Comparison of ENCODE assay signal across 7 mouse cellular contexts in the genomic region with DNA sequence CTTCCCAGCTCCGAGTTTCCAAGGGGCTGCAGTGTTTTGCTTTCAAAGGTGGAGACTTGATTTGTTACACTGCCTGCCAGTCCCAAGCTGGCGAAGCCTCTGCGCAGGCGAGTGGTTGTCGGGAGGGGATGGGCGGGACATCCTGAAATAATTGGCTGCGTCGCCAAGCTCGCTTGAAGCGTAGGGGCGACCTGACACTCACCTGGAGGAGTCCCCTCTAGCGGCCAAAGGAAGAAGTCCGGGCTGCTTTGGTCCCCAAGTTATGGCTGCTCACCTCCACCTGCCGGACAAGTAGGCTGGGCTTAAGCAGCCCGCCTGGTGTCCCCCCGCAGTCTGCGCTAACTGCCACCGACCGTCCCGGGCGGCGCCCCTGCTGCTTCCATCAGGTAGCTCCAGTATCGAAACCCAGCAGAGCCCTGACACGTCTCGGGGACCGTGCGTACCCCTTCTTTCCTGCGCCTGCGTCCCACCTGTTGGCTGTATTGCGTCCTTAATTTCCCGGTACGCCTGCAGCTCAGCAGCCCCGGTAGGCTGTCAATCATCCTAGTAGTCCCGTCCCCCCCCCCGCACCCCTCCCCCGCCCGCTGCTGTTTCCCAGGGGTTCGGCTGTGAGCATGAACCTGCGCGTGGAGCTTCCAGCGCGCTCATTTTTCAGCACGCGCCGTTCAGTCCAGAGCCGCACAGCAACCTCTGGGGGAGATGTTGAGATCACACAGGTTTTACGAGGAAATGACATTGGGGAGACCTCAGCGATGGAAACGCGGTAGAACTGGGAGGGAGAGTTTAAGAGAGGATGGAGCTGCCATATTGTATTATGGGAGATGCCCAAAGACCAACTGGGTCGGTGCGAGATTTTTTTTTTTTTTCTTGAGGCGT. TPM values are rescaled to one million over a fixed set of nuclear protein-coding genes. Genes with fewer than 3 reads are reported as not detected.
A peak's percentile ranks its signal among the peaks of the same experiment; 100 is the strongest.
DNase-seq lines count a peak whose midpoint lies in the region; ATAC-seq lines count a peak whose summit lies in the region.

A gene (plus strand): TSS at position 270 of the 876 bp plus-strand sequence.
A gene (minus strand): TSS at position 518 of the 876 bp plus-strand sequence.

- WGBS in embryonic facial prominence, embryonic 11.5 days, result under 1% methylated on average over 53 of the region's 53 CpGs
- WGBS in limb, embryonic 10.5 days, result under 1% methylated on average over 53 of the region's 53 CpGs
- WGBS in midbrain, embryonic 13.5 days, result under 1% methylated on average over 53 of the region's 53 CpGs

- no peaks in the 10 kb centered on the region for H3K4me1 ChIP-seq in embryonic facial prominence, embryonic 11.5 days (ENCODE audit: control insufficient read depth, insufficient read depth, low read length)
- H3K4me1 ChIP-seq in limb, embryonic 10.5 days, result peaks cover 27% of the 10 kb centered on the region
- H3K4me1 ChIP-seq in midbrain, embryonic 13.5 days (replicated peaks), result peaks cover 20% of the 10 kb centered on the region

- H3K9me3 ChIP-seq in embryonic facial prominence, embryonic 11.5 days (replicated peaks; ENCODE audit: control insufficient read depth, low read length), result no peaks in the 10 kb centered on the region
- no peaks in the 10 kb centered on the region for H3K9me3 ChIP-seq in limb, embryonic 10.5 days (replicated peaks)
- no peaks in the 10 kb centered on the region for H3K9me3 ChIP-seq in midbrain, embryonic 13.5 days

- H3K4me3 ChIP-seq in embryonic facial prominence, embryonic 11.5 days (ENCODE audit: low read depth, low read length), result peak within 1 kb of the TSS; percentile 60
- peak within 1 kb of the TSS; percentile 78 for H3K4me3 ChIP-seq in limb, embryonic 10.5 days
- peak within 1 kb of the TSS; percentile 75 for H3K4me3 ChIP-seq in midbrain, embryonic 13.5 days (replicated peaks)

- no peaks in the 10 kb centered on the region for H3K36me3 ChIP-seq in embryonic facial prominence, embryonic 11.5 days (replicated peaks; ENCODE audit: control insufficient read depth, insufficient read depth, low read depth, low read length)
- no peaks in the 10 kb centered on the region for H3K36me3 ChIP-seq in limb, embryonic 10.5 days
- H3K36me3 ChIP-seq in midbrain, embryonic 13.5 days, result peaks cover 11% of the 10 kb centered on the region

- DNase-seq in adrenal gland, postnatal 14 days, result peak; percentile 93
- peak; percentile 95 for DNase-seq in embryonic facial prominence, embryonic 11.5 days (ENCODE audit: low spot score)
- peak; percentile 96 for DNase-seq in kidney, adult 11 months
- DNase-seq in limb, embryonic 10.5 days (ENCODE audit: low spot score), result peak; percentile 90
- peak; percentile 83 for DNase-seq in spleen, adult 18-20 months

- no peak within 1 kb of the TSS for H3K27ac ChIP-seq in embryonic facial prominence, embryonic 11.5 days (replicated peaks; ENCODE audit: low read depth, low read length)
- H3K27ac ChIP-seq in limb, embryonic 10.5 days, result peak within 1 kb of the TSS; percentile 21; the same call in 1 of the 2 replicates
- peak within 1 kb of the TSS; percentile 48 for H3K27ac ChIP-seq in midbrain, embryonic 13.5 days

- H3K27me3 ChIP-seq in embryonic facial prominence, embryonic 11.5 days (ENCODE audit: control insufficient read depth, insufficient read depth, low read length), result no peaks in the 10 kb centered on the region
- H3K27me3 ChIP-seq in limb, embryonic 10.5 days (ENCODE audit: low read depth, poor library complexity, severe bottlenecking), result no peaks in the 10 kb centered on the region
- peaks cover 13% of the 10 kb centered on the region; the same call in 1 of the 2 replicates for H3K27me3 ChIP-seq in midbrain, embryonic 13.5 days

- peak within 1 kb of the TSS; percentile 33 for H3K9ac ChIP-seq in embryonic facial prominence, embryonic 11.5 days (replicated peaks; ENCODE audit: low read length)
- H3K9ac ChIP-seq in midbrain, embryonic 13.5 days (replicated peaks), result peak within 1 kb of the TSS; percentile 66

- peak within 1 kb of the TSS; percentile 95 for H3K4me2 ChIP-seq in embryonic facial prominence, embryonic 11.5 days (ENCODE audit: low read depth, low read length)
- peak within 1 kb of the TSS; percentile 97 for H3K4me2 ChIP-seq in midbrain, embryonic 13.5 days (replicated peaks)

- peak; percentile 94 for ATAC-seq in embryonic facial prominence, embryonic 11.5 days (replicated peaks; ENCODE audit: insufficient number of reproducible peaks, low FRiP score, low TSS enrichment, low read depth)
- peak; percentile 89 for ATAC-seq in granulocyte monocyte progenitor cell, adult 5-6 weeks (replicated peaks; ENCODE audit: poor library complexity, severe bottlenecking)
- ATAC-seq in midbrain, embryonic 13.5 days, result peak; percentile 98

RNA-seq across cellular contexts. Expression of the first gene that starts in this region (rescaled TPM):
- 0.19 and 1.1 TPM in 2 replicates for total RNA-seq in adrenal gland, postnatal 14 days (2021)
- polyA plus RNA-seq in embryonic facial prominence, embryonic 11.5 days (2014; fragmentation: Nextera tagmentation; extraction: Ambion mirVana), result 0.08 and 0.32 TPM in 2 replicates
- total RNA-seq in granulocyte monocyte progenitor cell, adult 5-6 weeks (2014; fragmentation: Nextera tagmentation), result not detected in 2 replicates
- total RNA-seq in granulocyte monocyte progenitor cell, adult 5-6 weeks (2017), result not detected in 2 replicates
- 0.11 TPM in 1 of 2 replicates, not detected in the other for polyA plus RNA-seq in limb, embryonic 10.5 days (2016; fragmentation: Nextera tagmentation; extraction: Ambion mirVana)
- 0.93 and 1.3 TPM in 2 replicates for polyA plus RNA-seq in midbrain, embryonic 13.5 days (2015; fragmentation: Nextera tagmentation; extraction: Ambion mirVana)

RNA-seq across cellular contexts. Expression of the second gene that starts in this region (rescaled TPM):
- 15.5 and 15.8 TPM in 2 replicates for total RNA-seq in adrenal gland, postnatal 14 days (2021)
- polyA plus RNA-seq in embryonic facial prominence, embryonic 11.5 days (2014; fragmentation: Nextera tagmentation; extraction: Ambion mirVana), result 2.6 and 3.0 TPM in 2 replicates
- 5.7 and 8.4 TPM in 2 replicates for total RNA-seq in granulocyte monocyte progenitor cell, adult 5-6 weeks (2014; fragmentation: Nextera tagmentation)
- 21.9 and 29.1 TPM in 2 replicates for total RNA-seq in granulocyte monocyte progenitor cell, adult 5-6 weeks (2017)
- 1.7 and 2.2 TPM in 2 replicates for polyA plus RNA-seq in limb, embryonic 10.5 days (2016; fragmentation: Nextera tagmentation; extraction: Ambion mirVana)
- 6.8 and 7.5 TPM in 2 replicates for polyA plus RNA-seq in midbrain, embryonic 13.5 days (2015; fragmentation: Nextera tagmentation; extraction: Ambion mirVana)
